Mouse (Mus musculus) left cerebral cortex, adult 2 months (tissue): ENCODE measurements at regions not wholly inside any gene's neighbourhood (a gene's known extent, or its start where the extent isn't known, plus 50 kb on each side); places are given as distances from the start of the nearest gene placed in this dataset.
A peak's percentile ranks its signal among the peaks of the same experiment; 100 is the strongest.
"Not testable (repeated sequence)": the region's sequence is repeated elsewhere in the genome, so short reads cannot be mapped to it uniquely, and the experiment has no call there.

Experiments used
- DNase-seq, 2 experiments: peaks; one replicate each; pipeline ENCODE4 v3.0.0; 2021 to 2022; ENCODE audit warnings: low spot score in 2 of 2, mixed read lengths in 1 of 2; ENCODE audit errors: extremely low spot score in 1 of 2
- H3K27ac ChIP-seq: fragments of 200-600 bp; 2 replicates; pipeline ENCODE4 v1.8.1; 2022
- H3K4me3 ChIP-seq: fragments of 200-600 bp; 2 replicates; pipeline ENCODE4 v1.8.1; 2022
- CTCF ChIP-seq: fragments of 200-600 bp; IDR thresholded peaks from 2 replicates; pipeline ENCODE4 v1.8.1; 2022; ENCODE audit warnings: antibody characterized with exemption, mild to moderate bottlenecking, moderate library complexity
- intact Hi-C: fragments of 180-260 bp; cut with DNase I; formaldehyde crosslinking; loops from one replicate; pipeline ENCODE4 v1.15.1; 2025

GRCm38 (mm10) chr10:91436091-91436569 is 255.0 kb upstream of the Tmpo start:
- TF ChIP-seq CTCF = no peak
- Histone ChIP-seq H3K27ac (no peak overlapping the region), H3K4me3 (no peak overlapping the region)
- intact Hi-C loops = no loop called here
- no peak for DNase-seq

GRCm38 (mm10) chr10:91430281-91430680 is 249.2 kb upstream of the Tmpo start:
- no peak for DNase-seq
- no peak overlapping the region for H3K4me3 ChIP-seq
- TF ChIP-seq CTCF = no peak
- intact Hi-C loops = no loop called here
- H3K27ac ChIP-seq = no peak overlapping the region

DNA sequence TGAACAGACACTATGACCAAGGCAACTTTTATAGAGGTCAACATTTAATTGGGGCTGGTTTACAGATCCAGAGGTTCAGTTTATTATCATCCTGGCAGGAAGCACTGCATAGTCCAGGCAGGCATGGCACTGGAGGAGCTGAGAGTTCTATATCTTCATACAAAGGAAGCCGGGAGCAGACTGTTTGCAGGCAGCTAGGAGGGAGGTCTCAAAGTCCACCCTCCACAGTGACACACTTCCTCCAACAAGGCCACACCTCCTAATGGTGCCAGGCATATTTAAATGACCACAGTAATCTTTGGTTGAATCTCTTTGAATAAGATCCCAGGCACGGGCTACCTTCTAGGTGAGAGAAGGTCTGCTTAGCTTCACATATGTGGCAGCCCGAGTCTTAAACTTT is 245.5 kb upstream of the Tmpo start:
- intact Hi-C loops = no loop called here
- TF ChIP-seq CTCF = no peak
- H3K4me3 ChIP-seq = no peak overlapping the region
- H3K27ac ChIP-seq = no peak overlapping the region
- DNase-seq = no peak

DNA sequence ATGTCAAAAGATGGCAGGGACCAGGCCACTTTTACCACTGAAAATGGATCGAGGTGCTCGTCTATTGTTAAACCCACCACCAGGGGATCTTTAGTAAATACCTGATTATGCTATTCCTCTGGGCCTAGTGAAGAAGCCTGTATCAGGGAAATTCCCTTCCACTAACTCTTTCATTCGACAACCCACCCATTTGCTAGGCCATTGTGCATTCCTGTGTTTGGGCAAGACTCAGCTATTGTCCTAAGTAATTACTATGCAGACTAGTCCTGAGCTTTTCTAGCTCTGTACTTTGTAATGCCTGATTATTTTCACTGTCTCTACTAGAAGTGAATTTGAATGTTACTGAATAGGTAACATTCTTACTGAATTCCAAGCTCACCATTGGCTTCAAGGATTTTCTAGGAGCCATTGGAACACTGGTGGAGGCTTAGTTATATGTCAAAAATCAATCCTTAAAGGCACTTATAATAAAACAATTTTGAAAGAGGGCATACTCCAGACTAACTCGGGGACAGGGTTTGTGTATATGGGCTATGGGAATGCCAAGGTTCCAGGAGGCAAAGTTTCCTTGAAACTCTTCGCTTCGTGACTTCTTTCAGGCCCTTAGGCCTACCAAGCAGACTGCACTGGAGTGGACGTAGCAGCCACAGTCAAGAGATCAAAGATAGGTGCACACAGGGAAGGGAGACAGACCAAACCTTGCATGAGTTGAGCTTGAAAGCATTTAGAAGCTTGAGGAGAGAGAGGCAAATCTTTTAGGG is 244.7 kb upstream of the Tmpo start:
- DNase-seq, H3K4me3 ChIP-seq, intact Hi-C loops, H3K27ac ChIP-seq: not testable (repeated sequence)

DNA sequence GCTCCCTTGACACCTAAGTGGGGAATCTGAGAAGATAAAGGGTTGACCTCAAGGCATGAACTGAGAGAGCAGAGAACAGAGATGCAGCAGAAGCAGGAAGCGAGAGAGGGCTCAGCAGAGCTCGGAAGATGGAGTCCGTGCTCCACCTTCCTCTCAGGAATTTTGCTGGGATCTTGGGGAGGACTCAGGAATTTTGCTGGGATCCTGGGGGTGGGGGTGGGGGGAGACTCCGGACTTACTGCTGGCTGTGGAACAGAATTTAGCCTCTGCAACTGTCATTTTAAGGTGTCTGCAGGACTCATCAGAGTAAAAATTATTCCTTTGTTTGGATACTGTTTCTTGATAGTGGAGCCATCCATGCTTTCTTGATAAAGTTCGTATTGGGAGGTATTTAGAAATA is 243.7 kb upstream of the Tmpo start:
- no peak overlapping the region for H3K27ac ChIP-seq
- DNase-seq = no peak
- no peak overlapping the region for H3K4me3 ChIP-seq
- TF ChIP-seq CTCF = no peak
- intact Hi-C loops = no loop called here

DNA sequence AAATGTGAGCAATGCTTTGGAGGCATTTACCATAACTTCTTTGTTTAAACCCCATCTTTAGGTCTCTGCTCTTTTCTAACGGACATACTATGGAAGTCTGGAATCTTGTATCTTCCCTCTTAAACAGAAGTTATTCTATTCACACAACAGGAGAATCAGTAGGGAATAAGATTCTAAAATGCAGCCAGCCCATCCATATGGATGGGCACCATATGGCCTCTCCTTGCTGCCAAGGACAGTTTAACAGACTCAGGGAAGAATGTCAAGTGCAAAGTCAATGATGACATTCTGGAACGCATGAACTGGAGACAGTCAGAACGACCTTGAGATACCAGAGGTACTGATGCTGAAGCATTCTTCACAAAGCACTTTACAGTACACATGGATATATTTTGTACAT is 206.1 kb upstream of the Tmpo start:
- DNase-seq = no peak
- intact Hi-C loops = no loop called here
- TF ChIP-seq CTCF = no peak
- Histone ChIP-seq H3K27ac (no peak overlapping the region), H3K4me3 (no peak overlapping the region)

DNA sequence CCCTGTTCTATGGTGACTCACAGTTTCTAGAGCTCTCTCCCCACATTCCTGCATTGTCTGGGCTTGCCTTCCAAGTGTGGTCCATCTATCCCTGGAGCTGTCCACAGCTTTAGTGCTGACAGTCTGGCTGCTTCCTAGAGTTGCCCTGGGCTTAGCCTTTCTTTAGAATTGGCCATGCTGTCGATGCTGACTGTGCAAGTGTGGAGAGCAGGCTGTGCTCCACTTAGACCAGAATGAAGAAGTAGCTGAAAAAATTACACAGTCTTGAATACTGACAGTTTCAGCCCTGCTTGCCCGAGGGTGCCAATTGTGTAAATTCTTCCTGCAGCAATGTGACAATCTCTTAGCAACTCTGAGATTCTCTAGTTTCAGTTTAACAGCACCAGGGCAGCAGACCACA is 203.3 kb upstream of the Tmpo start:
- no peak overlapping the region for H3K4me3 ChIP-seq
- H3K27ac ChIP-seq = no peak overlapping the region
- intact Hi-C loops = no loop called here
- no peak for TF ChIP-seq CTCF
- no peak for DNase-seq

DNA sequence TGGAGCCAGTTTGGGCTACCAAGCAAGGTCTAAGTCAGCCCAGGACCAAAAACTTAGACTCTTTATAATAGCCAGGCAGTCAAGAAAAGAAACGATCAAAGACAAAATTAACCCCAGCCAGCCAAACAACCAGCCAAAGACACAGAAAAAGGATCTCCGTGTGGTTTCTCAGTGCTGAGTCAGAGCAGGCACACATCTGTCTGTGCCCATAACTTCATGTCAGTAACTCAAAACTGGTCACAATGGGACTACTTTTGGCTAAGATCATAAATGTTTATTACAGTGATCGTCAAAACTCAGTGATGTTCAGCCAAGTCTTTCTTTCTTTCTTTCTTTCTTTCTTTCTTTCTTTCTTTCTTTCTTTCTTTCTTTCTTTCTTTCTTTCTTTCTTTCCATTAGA is 195.6 kb upstream of the Tmpo start:
- intact Hi-C loops = no loop called here
- no peak for DNase-seq
- H3K4me3 ChIP-seq = no peak overlapping the region
- TF ChIP-seq CTCF = no peak
- H3K27ac ChIP-seq = no peak overlapping the region

DNA sequence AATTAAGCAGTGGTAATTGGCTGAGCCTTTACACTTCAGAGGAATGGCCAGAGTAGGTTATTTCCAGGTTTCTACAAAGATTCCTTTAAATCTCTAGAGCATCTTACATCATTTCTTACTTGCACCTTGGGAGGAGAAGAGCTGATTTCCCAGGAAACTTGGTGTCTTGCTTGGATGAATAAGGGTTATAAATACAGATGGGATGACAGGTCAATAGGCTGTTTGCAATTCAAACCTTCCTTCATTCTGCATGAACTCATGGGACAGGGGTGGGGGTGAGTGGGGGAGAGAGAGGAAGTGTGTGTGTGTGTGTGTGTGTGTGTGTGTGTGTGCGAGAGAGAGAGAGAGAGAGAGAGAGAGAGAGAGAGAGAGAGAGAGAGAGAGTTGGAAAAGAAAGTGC is 186.4 kb upstream of the Tmpo start:
- intact Hi-C loops = no loop called here

GRCm38 (mm10) chr10:91362587-91362986 is 181.5 kb upstream of the Tmpo start:
- DNase-seq = no peak
- intact Hi-C loops = no loop called here
- no peak overlapping the region for H3K27ac ChIP-seq
- peak; percentile 20 for TF ChIP-seq CTCF
- no peak overlapping the region for H3K4me3 ChIP-seq

More for the DNA sequence above, 186.4 kb upstream of the Tmpo start:
- TF ChIP-seq CTCF = no peak
- DNase-seq = no peak
- no peak overlapping the region for H3K27ac ChIP-seq
- no peak overlapping the region for H3K4me3 ChIP-seq

DNA sequence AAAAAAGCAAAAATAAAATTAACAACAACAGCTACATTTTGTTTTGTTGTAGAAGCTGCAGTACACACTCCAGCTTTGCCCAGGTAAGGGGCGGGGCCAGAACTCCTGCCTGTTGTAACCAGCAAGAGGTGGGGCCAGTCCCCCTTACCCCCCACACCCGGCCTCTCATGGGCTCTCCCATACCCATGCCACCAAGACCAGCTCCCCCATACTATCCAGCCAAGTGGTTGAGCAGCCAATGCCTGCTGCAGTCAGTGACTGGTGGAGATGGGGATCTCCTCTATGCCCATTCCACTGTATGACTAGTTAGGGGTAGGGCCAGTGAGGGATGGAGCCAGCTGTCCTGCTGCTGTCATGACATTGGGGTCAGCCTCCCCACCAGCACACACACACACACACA is 180.5 kb upstream of the Tmpo start:
- no peak for DNase-seq
- Histone ChIP-seq H3K27ac (no peak overlapping the region), H3K4me3 (no peak overlapping the region)
- TF ChIP-seq CTCF = no peak
- intact Hi-C loops = no loop called here

- TF ChIP-seq CTCF = no peak
- intact Hi-C loops = no loop called here
These were observed 164.3 kb upstream of the Tmpo start for GRCm38 (mm10) chr10:91345465-91345864.

DNA sequence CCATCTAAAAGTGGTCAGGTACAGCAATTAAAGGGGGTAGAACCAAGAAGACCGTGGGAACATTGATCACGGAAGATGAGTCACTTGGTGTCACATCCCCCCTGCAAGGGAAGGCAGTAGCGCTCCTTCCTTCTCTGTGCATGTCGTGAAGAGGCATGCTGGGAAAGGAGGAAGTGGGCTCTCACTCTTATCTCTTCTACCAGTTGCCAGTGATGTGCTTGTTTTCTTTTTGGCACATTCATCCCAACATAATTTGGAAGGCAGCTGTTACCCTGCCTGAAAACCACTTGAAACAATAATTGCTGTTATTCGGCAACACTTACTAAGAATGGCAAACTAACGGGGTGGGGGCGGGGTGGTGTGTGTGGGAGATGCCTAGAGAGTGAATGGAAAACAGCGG is 161.0 kb upstream of the Tmpo start:
- H3K4me3 ChIP-seq = no peak overlapping the region
- H3K27ac ChIP-seq = no peak overlapping the region
- no peak for TF ChIP-seq CTCF
- no peak for DNase-seq
- intact Hi-C loops = no loop called here

More at GRCm38 (mm10) chr10:91345465-91345864, 164.3 kb upstream of the Tmpo start:
- DNase-seq = no peak
- Histone ChIP-seq H3K4me3 (no peak overlapping the region), H3K27ac (no peak overlapping the region)
